Mouse (Mus musculus): Measurements from ENCODE around the gene Ccser1. TPM values are rescaled to one million over a fixed set of nuclear protein-coding genes. Genes with fewer than 3 reads are reported as not detected.

The Ccser1 gene
- not detected for total RNA-seq (2023)

GRCm38 (mm10) chr6:61179949-61180755, at the start of gene Ccser1:
Gene Ccser1, plus strand, starts transcription at chr6:61180324.

